Mouse (Mus musculus): Measurements from ENCODE around the gene Nanos3.

The Nanos3 gene

GRCm38 (mm10) chr8:84185117-84185516 lies at the start of gene Nanos3:
TSS of gene Nanos3 (minus strand) at chr8:84185217.
- no peak for DNase-seq (ENCODE audit: low read depth, low spot score)

GRCm38 (mm10) chr8:84233055-84233454 lies 48.0 kb upstream of the Nanos3 start:
- DNase-seq (ENCODE audit: low read depth, low spot score): no peak

GRCm38 (mm10) chr8:84230735-84231134 lies 45.7 kb upstream of the Nanos3 start:
- DNase-seq (ENCODE audit: low read depth, low spot score): peak; percentile 72

- peak; percentile 91 for DNase-seq (ENCODE audit: low read depth, low spot score)
These were observed 38.5 kb upstream of the Nanos3 start for GRCm38 (mm10) chr8:84223322-84224029.

GRCm38 (mm10) chr8:84222566-84223165 lies 37.6 kb upstream of the Nanos3 start:
- peak; percentile 89 for DNase-seq (ENCODE audit: low read depth, low spot score)

GRCm38 (mm10) chr8:84220105-84220504 lies 35.1 kb upstream of the Nanos3 start:
- peak; percentile 66 for DNase-seq (ENCODE audit: low read depth, low spot score)

- DNase-seq (ENCODE audit: low read depth, low spot score): no peak
These were observed 33.1 kb upstream of the Nanos3 start for GRCm38 (mm10) chr8:84218143-84218542.

GRCm38 (mm10) chr8:84217206-84217605 lies 32.2 kb upstream of the Nanos3 start:
- no peak for DNase-seq (ENCODE audit: low read depth, low spot score)

GRCm38 (mm10) chr8:84213277-84213676 lies 28.3 kb upstream of the Nanos3 start:
- DNase-seq (ENCODE audit: low read depth, low spot score): no peak

GRCm38 (mm10) chr8:84211881-84212563 lies 27.0 kb upstream of the Nanos3 start:
- DNase-seq (ENCODE audit: low read depth, low spot score): no peak

- DNase-seq (ENCODE audit: low read depth, low spot score): no peak
These were observed 26.2 kb upstream of the Nanos3 start for GRCm38 (mm10) chr8:84211202-84211601.

GRCm38 (mm10) chr8:84210167-84210791 lies 25.3 kb upstream of the Nanos3 start:
- peak; percentile 66 for DNase-seq (ENCODE audit: low read depth, low spot score)

GRCm38 (mm10) chr8:84208381-84209380 lies 23.7 kb upstream of the Nanos3 start:
- no peak for DNase-seq (ENCODE audit: low read depth, low spot score)

GRCm38 (mm10) chr8:84207811-84208210 lies 22.8 kb upstream of the Nanos3 start:
- DNase-seq (ENCODE audit: low read depth, low spot score): no peak

GRCm38 (mm10) chr8:84206666-84207065 lies 21.6 kb upstream of the Nanos3 start:
- peak; percentile 21 for DNase-seq (ENCODE audit: low read depth, low spot score)

- no peak for DNase-seq (ENCODE audit: low read depth, low spot score)
These were observed 20.1 kb upstream of the Nanos3 start for GRCm38 (mm10) chr8:84205073-84205472.

GRCm38 (mm10) chr8:84203975-84204772 lies 19.2 kb upstream of the Nanos3 start:
- peak; percentile 37 for DNase-seq (ENCODE audit: low read depth, low spot score)

- no peak for DNase-seq (ENCODE audit: low read depth, low spot score)
These were observed 18.2 kb upstream of the Nanos3 start for GRCm38 (mm10) chr8:84202938-84203917.

GRCm38 (mm10) chr8:84202466-84202865 lies 17.4 kb upstream of the Nanos3 start:
- DNase-seq (ENCODE audit: low read depth, low spot score): no peak
